Mouse (Mus musculus): ENCODE data around the gene Rfc4. TPM values are rescaled to one million over a fixed set of nuclear protein-coding genes. Genes with fewer than 3 reads are reported as not detected.

Gene Rfc4
- 83.0 and 86.0 TPM in 2 replicates for polyA plus RNA-seq (2015; fragmentation: Nextera tagmentation; extraction: Ambion mirVana)

DNA sequence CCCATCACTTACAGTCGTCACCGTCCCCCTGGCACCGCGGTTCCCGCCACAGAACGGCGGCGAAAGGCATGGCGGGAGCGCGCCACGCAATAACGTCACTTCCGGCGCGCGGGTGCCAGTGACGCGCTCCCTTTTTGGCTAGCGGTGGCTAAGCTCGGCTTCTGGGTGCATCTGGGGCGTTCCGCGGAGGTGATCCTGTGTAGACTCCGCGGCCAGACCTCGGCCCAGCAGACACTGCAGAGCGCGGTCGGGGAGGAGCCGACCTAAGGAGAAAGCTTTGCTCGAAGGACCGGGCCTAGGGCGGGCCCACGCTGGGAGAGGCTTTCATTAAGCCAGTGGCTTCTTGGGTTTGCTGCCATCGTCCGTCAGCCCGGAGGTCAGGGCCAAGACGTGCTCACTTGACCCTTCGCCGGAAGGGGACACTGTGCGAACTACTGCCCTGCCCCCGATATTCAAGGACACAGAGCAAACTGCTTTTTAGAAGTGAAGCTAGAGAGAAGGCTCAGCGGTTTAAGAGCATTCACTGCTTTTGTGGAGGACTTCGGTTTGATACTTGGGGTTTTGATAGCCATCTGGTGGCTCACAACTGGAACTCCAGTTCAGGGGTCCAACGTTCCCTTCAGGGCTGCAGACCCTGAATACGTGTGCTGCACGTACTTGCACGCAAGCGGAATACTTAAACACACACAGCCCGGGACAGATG is at the start of gene Rfc4:
Gene Rfc4 (minus strand): TSS at position 65 of the 703 bp plus-strand sequence.
- Histone ChIP-seq H3K4me2 (replicated peaks) (peak within 1 kb of the TSS; percentile 84), H3K9ac (peak within 1 kb of the TSS; percentile 82), H3K36me3 (peaks cover 7% of the 10 kb centered on the region; the same call in 1 of the 2 replicates), H3K4me3 (replicated peaks) (peak within 1 kb of the TSS; percentile 69), H3K4me1 (peaks cover 16% of the 10 kb centered on the region), H3K9me3 (replicated peaks) (no peaks in the 10 kb centered on the region), H3K27ac (replicated peaks) (peak within 1 kb of the TSS; percentile 97), H3K27me3 (no peaks in the 10 kb centered on the region)
- ATAC-seq (ENCODE audit: insufficient number of reproducible peaks, low FRiP score, low TSS enrichment, low read depth) = peak; percentile 92
- under 1% methylated on average over 51 of the region's 51 CpGs for WGBS

DNA sequence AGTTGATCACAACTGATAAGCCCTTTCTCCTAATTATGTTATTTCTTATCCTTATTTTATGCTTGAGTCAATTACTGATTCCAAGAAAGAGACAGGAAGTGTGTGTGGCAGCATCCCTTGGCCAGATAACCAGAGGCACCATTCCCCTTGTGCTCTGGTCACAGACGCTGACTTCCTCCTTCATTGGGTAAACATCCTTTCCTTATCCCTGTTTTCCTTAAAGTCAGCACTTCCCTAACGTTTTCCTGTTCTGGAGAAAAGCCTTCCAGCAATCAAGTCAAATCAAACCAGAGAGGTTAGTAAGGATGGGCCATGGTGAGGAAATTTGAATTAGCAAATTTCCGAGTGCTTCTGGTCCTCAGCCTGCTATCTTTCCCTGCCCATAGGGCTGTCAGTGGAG is 48.4 kb upstream of the Rfc4 start:
- H3K27ac ChIP-seq (replicated peaks) = no peak overlapping the region
- H3K36me3 ChIP-seq = no peaks in the 10 kb centered on the region
- no peaks in the 10 kb centered on the region for H3K4me1 ChIP-seq
- no peak overlapping the region for H3K9ac ChIP-seq
- no peaks in the 10 kb centered on the region for H3K9me3 ChIP-seq (replicated peaks)
- WGBS = 38% methylated on average over 3 of the region's 3 CpGs
- H3K27me3 ChIP-seq = no peaks in the 10 kb centered on the region
- no peak for ATAC-seq (ENCODE audit: insufficient number of reproducible peaks, low FRiP score, low TSS enrichment, low read depth)
- H3K4me3 ChIP-seq (replicated peaks) = no peak overlapping the region
- H3K4me2 ChIP-seq (replicated peaks) = no peak overlapping the region

- no peak overlapping the region for H3K4me3 ChIP-seq (replicated peaks)
- no peak overlapping the region for H3K4me2 ChIP-seq (replicated peaks)
- no peaks in the 10 kb centered on the region for H3K4me1 ChIP-seq
- no peaks in the 10 kb centered on the region for H3K36me3 ChIP-seq
- no peak for ATAC-seq (ENCODE audit: insufficient number of reproducible peaks, low FRiP score, low TSS enrichment, low read depth)
- no peak overlapping the region for H3K27ac ChIP-seq (replicated peaks)
- H3K27me3 ChIP-seq = no peaks in the 10 kb centered on the region
- no peaks in the 10 kb centered on the region for H3K9me3 ChIP-seq (replicated peaks)
- no peak overlapping the region for H3K9ac ChIP-seq
- 80% methylated on average over 5 of the region's 5 CpGs for WGBS
Measured at GRCm38 (mm10) chr16:23174855-23175254, 47.3 kb upstream of the Rfc4 start.

- no peaks in the 10 kb centered on the region for H3K9me3 ChIP-seq (replicated peaks)
- H3K4me2 ChIP-seq (replicated peaks) = no peak overlapping the region
- H3K4me3 ChIP-seq (replicated peaks) = no peak overlapping the region
- no peaks in the 10 kb centered on the region for H3K36me3 ChIP-seq
- no peaks in the 10 kb centered on the region for H3K4me1 ChIP-seq
- H3K9ac ChIP-seq = no peak overlapping the region
- WGBS = 92% methylated on average over 5 of the region's 5 CpGs
- no peak overlapping the region for H3K27ac ChIP-seq (replicated peaks)
- H3K27me3 ChIP-seq = no peaks in the 10 kb centered on the region
- ATAC-seq (ENCODE audit: insufficient number of reproducible peaks, low FRiP score, low TSS enrichment, low read depth) = no peak
Measured at GRCm38 (mm10) chr16:23173904-23174303, 46.4 kb upstream of the Rfc4 start.

DNA sequence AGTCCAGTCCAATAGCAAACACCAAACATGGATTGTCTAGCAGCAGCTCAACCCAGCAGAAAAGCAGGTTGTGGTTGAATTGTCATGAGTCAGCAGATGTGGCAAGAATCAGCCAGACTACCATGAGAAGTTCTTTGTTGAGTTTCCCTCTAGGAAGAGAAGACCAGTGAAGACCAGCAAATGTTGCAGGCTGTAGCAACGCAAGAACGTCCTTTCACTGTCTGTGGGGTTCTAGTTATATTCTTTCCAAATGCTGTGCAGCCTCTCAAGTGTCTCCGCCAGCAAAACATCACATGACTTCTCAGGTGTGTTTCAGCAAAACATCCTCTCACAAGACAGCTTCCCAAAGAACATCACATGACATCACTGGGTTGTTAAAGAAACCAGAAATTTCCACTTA is 43.3 kb upstream of the Rfc4 start:
- Histone ChIP-seq H3K36me3 (no peaks in the 10 kb centered on the region), H3K4me1 (no peaks in the 10 kb centered on the region), H3K9ac (no peak overlapping the region), H3K4me2 (replicated peaks) (no peak overlapping the region), H3K4me3 (replicated peaks) (no peak overlapping the region), H3K27ac (replicated peaks) (no peak overlapping the region), H3K27me3 (no peaks in the 10 kb centered on the region), H3K9me3 (replicated peaks) (no peaks in the 10 kb centered on the region)
- WGBS = 85% methylated on average over 3 of the region's 3 CpGs
- no peak for ATAC-seq (ENCODE audit: insufficient number of reproducible peaks, low FRiP score, low TSS enrichment, low read depth)

- H3K9me3 ChIP-seq (replicated peaks) = no peaks in the 10 kb centered on the region
- no peak overlapping the region for H3K9ac ChIP-seq
- ATAC-seq (ENCODE audit: insufficient number of reproducible peaks, low FRiP score, low TSS enrichment, low read depth) = no peak
- H3K4me2 ChIP-seq (replicated peaks) = no peak overlapping the region
- no peaks in the 10 kb centered on the region for H3K27me3 ChIP-seq
- WGBS = 53% methylated on average over 5 of the region's 5 CpGs
- H3K4me1 ChIP-seq = no peaks in the 10 kb centered on the region
- H3K4me3 ChIP-seq (replicated peaks) = no peak overlapping the region
- no peak overlapping the region for H3K27ac ChIP-seq (replicated peaks)
- H3K36me3 ChIP-seq = no peaks in the 10 kb centered on the region
Measured at GRCm38 (mm10) chr16:23167079-23167478, 39.5 kb upstream of the Rfc4 start.

GRCm38 (mm10) chr16:23166646-23167045 is 39.1 kb upstream of the Rfc4 start:
- Histone ChIP-seq H3K4me1 (no peaks in the 10 kb centered on the region), H3K9ac (no peak overlapping the region), H3K4me3 (replicated peaks) (no peak overlapping the region), H3K27ac (replicated peaks) (no peak overlapping the region), H3K36me3 (no peaks in the 10 kb centered on the region), H3K4me2 (replicated peaks) (no peak overlapping the region), H3K27me3 (no peaks in the 10 kb centered on the region), H3K9me3 (replicated peaks) (no peaks in the 10 kb centered on the region)
- 87% methylated on average over 1 of the region's 1 CpGs for WGBS
- ATAC-seq (ENCODE audit: insufficient number of reproducible peaks, low FRiP score, low TSS enrichment, low read depth) = no peak

- H3K4me3 ChIP-seq (replicated peaks) = no peak overlapping the region
Measured at GRCm38 (mm10) chr16:23165441-23165840, 37.9 kb upstream of the Rfc4 start.

GRCm38 (mm10) chr16:23164443-23164842 is 36.9 kb upstream of the Rfc4 start:
- no peak for ATAC-seq (ENCODE audit: insufficient number of reproducible peaks, low FRiP score, low TSS enrichment, low read depth)
- no peak overlapping the region for H3K9ac ChIP-seq
- no peaks in the 10 kb centered on the region for H3K36me3 ChIP-seq
- no peaks in the 10 kb centered on the region for H3K27me3 ChIP-seq
- H3K9me3 ChIP-seq (replicated peaks) = no peaks in the 10 kb centered on the region
- no peak overlapping the region for H3K27ac ChIP-seq (replicated peaks)
- no peaks in the 10 kb centered on the region for H3K4me1 ChIP-seq
- 56% methylated on average over 6 of the region's 6 CpGs for WGBS
- H3K4me2 ChIP-seq (replicated peaks) = no peak overlapping the region
- H3K4me3 ChIP-seq (replicated peaks) = no peak overlapping the region

More at GRCm38 (mm10) chr16:23165441-23165840, 37.9 kb upstream of the Rfc4 start:
- H3K36me3 ChIP-seq = no peaks in the 10 kb centered on the region
- no peaks in the 10 kb centered on the region for H3K9me3 ChIP-seq (replicated peaks)
- H3K27me3 ChIP-seq = no peaks in the 10 kb centered on the region
- no peak overlapping the region for H3K4me2 ChIP-seq (replicated peaks)
- no peak overlapping the region for H3K27ac ChIP-seq (replicated peaks)
- 62% methylated on average over 9 of the region's 9 CpGs for WGBS
- H3K9ac ChIP-seq = no peak overlapping the region
- no peaks in the 10 kb centered on the region for H3K4me1 ChIP-seq
- no peak for ATAC-seq (ENCODE audit: insufficient number of reproducible peaks, low FRiP score, low TSS enrichment, low read depth)

DNA sequence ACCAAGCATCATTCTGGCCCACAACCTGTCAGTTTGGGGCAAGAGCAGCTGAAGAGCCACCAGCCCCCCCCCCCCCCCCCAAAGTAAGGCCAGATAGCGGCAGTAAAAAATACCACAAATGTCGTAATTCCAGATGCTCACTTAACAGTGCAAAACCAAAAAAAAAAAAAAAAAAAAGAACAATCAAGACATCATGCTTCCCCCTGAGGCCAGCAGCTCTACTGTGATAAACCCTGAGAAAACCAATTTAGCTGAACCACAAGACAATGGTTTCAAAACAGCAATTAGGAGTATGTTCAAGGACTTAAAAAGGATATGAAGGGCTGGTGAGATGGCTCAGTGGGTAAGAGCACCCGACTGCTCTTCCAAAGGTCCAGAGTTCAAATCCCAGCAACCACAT is 34.6 kb upstream of the Rfc4 start:
- H3K4me2 ChIP-seq (replicated peaks) = no peak overlapping the region
- H3K27ac ChIP-seq (replicated peaks) = no peak overlapping the region
- H3K4me3 ChIP-seq (replicated peaks) = no peak overlapping the region
- H3K9me3 ChIP-seq (replicated peaks) = no peaks in the 10 kb centered on the region
- no peaks in the 10 kb centered on the region for H3K36me3 ChIP-seq
- 72% methylated on average over 3 of the region's 3 CpGs for WGBS
- no peak for ATAC-seq (ENCODE audit: insufficient number of reproducible peaks, low FRiP score, low TSS enrichment, low read depth)
- H3K27me3 ChIP-seq = no peaks in the 10 kb centered on the region
- H3K4me1 ChIP-seq = no peaks in the 10 kb centered on the region
- H3K9ac ChIP-seq = no peak overlapping the region

DNA sequence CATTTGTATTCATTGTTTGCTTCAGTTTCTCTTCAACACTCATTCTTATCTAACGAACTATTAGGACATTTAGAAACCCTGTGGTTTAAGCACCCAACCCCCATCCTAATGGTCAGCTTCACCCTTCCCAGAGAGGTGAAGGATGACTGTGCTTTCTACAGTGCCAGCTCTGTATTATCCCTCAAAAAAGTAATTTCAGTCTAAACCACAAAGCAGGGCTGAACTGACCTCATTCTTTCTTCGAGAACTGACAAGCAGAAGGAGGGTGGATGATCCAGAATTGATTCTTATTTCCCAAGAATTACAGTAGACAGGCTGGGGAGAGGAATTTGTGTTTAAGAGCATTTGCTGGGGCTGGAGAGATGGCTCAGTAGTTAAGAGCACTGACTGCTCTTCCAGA is 32.2 kb upstream of the Rfc4 start:
- Histone ChIP-seq H3K27ac (replicated peaks) (no peak overlapping the region), H3K27me3 (no peaks in the 10 kb centered on the region), H3K9me3 (replicated peaks) (no peaks in the 10 kb centered on the region), H3K36me3 (no peaks in the 10 kb centered on the region), H3K4me2 (replicated peaks) (no peak overlapping the region), H3K4me1 (no peaks in the 10 kb centered on the region), H3K9ac (no peak overlapping the region), H3K4me3 (replicated peaks) (no peak overlapping the region)
- ATAC-seq (ENCODE audit: insufficient number of reproducible peaks, low FRiP score, low TSS enrichment, low read depth) = no peak
- WGBS = 67% methylated on average over 2 of the region's 2 CpGs

GRCm38 (mm10) chr16:23158957-23159356 is 31.4 kb upstream of the Rfc4 start:
- H3K9me3 ChIP-seq (replicated peaks) = no peaks in the 10 kb centered on the region
- no peak overlapping the region for H3K4me3 ChIP-seq (replicated peaks)
- H3K27me3 ChIP-seq = no peaks in the 10 kb centered on the region
- ATAC-seq (ENCODE audit: insufficient number of reproducible peaks, low FRiP score, low TSS enrichment, low read depth) = no peak
- no peaks in the 10 kb centered on the region for H3K36me3 ChIP-seq
- H3K4me2 ChIP-seq (replicated peaks) = no peak overlapping the region
- no peak overlapping the region for H3K9ac ChIP-seq
- H3K4me1 ChIP-seq = no peaks in the 10 kb centered on the region
- 56% methylated on average over 2 of the region's 2 CpGs for WGBS
- H3K27ac ChIP-seq (replicated peaks) = no peak overlapping the region

All from embryonic facial prominence, embryonic 15.5 days (tissue).